Mouse (Mus musculus): ENCODE measurements around the gene Slc6a20b.

Slc6a20b gene

DNA sequence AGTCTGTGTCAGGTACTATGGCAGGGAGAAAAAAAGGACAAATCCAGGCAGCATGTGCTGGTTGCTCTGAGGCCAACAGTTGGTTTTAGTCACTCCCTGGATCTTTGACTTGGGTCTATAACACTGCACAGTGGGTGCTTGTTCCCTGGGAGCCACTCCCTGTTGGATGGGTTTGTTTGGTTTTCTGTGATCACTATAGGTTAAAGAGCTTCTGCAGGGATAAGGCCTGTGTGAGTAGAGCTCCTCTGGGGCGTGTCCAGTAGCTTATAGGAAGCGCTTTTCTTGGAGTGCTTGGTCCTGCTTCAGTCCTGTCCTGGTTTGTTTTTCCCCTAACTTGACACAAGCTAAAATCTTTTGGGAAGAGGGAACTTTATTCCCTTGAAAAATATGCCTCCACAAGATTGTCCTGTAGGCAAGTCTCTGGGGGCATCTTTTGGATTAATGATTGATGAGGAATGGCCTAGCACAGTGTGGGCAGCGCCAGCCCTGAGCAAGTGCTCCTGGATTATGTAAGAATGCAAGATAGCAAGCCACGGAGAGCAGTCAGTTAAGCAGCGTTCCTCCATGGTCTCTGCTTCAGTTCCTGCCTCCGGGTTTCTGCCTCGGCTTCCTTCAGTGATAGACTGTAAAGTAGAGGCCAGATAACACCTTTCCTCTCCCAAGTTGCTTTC lies 43.0 kb downstream of the Slc6a20b start:
- no peak for DNase-seq

GRCm38 (mm10) chr9:123577360-123578192 lies 54.8 kb downstream of the Slc6a20b start:
- DNase-seq, result no peak

- no peak for DNase-seq
Observed at GRCm38 (mm10) chr9:123554599-123554998, 77.8 kb downstream of the Slc6a20b start.
